Mouse (Mus musculus) heart, postnatal 36 days (tissue): ENCODE measurements around the gene Madd. TPM values are rescaled to one million over a fixed set of nuclear protein-coding genes. Genes with fewer than 3 reads are reported as not detected.

Experiments used
- DNase-seq, 2 experiments: peaks; one replicate each; pipeline ENCODE4 v3.0.0; 2021 to 2022
- intact Hi-C: fragments of 180-260 bp; cut with DNase I; formaldehyde crosslinking; loops from one replicate; pipeline ENCODE4 v1.15.1; 2025
- total RNA-seq, 2 experiments: library from RNA; stranded (reverse); gene quantifications; 2 replicates each; pipeline ENCODE4 v1.2.3; 2021

Madd gene
- total RNA-seq, result 1 to 10 TPM; 5.8 to 6.6 TPM

GRCm38 (mm10) chr2:91183711-91184405, at the start of gene Madd:
Gene Madd (minus strand): TSS chr2:91183837.
- intact Hi-C loops, result loop anchor here (2.0 kb wide), 1 partner anchor 19 kb away; the partner anchor contains the start of genes Acp2 and Nr1h3
- peak; percentile 49 to 57 for DNase-seq

- intact Hi-C loops, result no loop called here
- no peak for DNase-seq
These were observed 46.1 kb upstream of the Madd start for GRCm38 (mm10) chr2:91229735-91230134.

GRCm38 (mm10) chr2:91223614-91224013, 40.0 kb upstream of the Madd start:
- DNase-seq, result no peak
- intact Hi-C loops, result no loop called here

- no peak for DNase-seq
- intact Hi-C loops, result no loop called here
These were observed 36.9 kb upstream of the Madd start for GRCm38 (mm10) chr2:91220501-91220900.

- intact Hi-C loops, result no loop called here
- no peak for DNase-seq
These were observed 33.4 kb upstream of the Madd start for GRCm38 (mm10) chr2:91217032-91217431.

GRCm38 (mm10) chr2:91213311-91213710, 29.7 kb upstream of the Madd start:
- intact Hi-C loops, result no loop called here
- no peak for DNase-seq

- DNase-seq, result peak in 1 of 2 experiments; percentile 44
- intact Hi-C loops, result no loop called here
These were observed 22.7 kb upstream of the Madd start for GRCm38 (mm10) chr2:91206254-91206775.

- intact Hi-C loops, result loop anchor here (1.0 to 5.0 kb wide), 4 partner anchors 20 to 301 kb away; partner anchors contain the start of genes Ddb2, Kbtbd4, Madd and Ndufs3
- DNase-seq, result no peak
These were observed 19.5 kb upstream of the Madd start for GRCm38 (mm10) chr2:91202972-91203656.

GRCm38 (mm10) chr2:91202222-91202971, 18.8 kb upstream of the Madd start, which contains the start of the genes Nr1h3 and Acp2:
Gene Nr1h3 (minus strand): TSS chr2:91202834.
Gene Acp2 (plus strand): TSS chr2:91202885.
- intact Hi-C loops, result loop anchor here (1.0 to 5.0 kb wide), 4 partner anchors 20 to 300 kb away; partner anchors contain the start of genes Ddb2, Kbtbd4, Madd and Ndufs3
- DNase-seq, result peak; percentile 93 to 97

- intact Hi-C loops, result no loop called here
- DNase-seq, result no peak
These were observed 15.3 kb upstream of the Madd start for GRCm38 (mm10) chr2:91198888-91199287.

- intact Hi-C loops, result no loop called here
- DNase-seq, result peak; percentile 41 to 53
These were observed 13.0 kb upstream of the Madd start for GRCm38 (mm10) chr2:91196577-91197001.

GRCm38 (mm10) chr2:91194624-91195332, 11.1 kb upstream of the Madd start:
- intact Hi-C loops, result loop anchor here (1.0 to 5.0 kb wide), 2 partner anchors 73 to 79 kb away; no protein-coding TSS in a partner anchor

GRCm38 (mm10) chr2:91190501-91190900, 6.9 kb upstream of the Madd start:
- DNase-seq, result no peak
- intact Hi-C loops, result loop anchor here (5.0 kb wide), 1 partner anchor 77 kb away; no protein-coding TSS in a partner anchor

More at GRCm38 (mm10) chr2:91194624-91195332, 11.1 kb upstream of the Madd start:
- DNase-seq, result peak; percentile 85 to 87

GRCm38 (mm10) chr2:91187431-91187830, 3.8 kb upstream of the Madd start:
- intact Hi-C loops, result no loop called here
- no peak for DNase-seq

GRCm38 (mm10) chr2:91186208-91186607, 2.6 kb upstream of the Madd start:
- DNase-seq, result no peak
- intact Hi-C loops, result no loop called here

GRCm38 (mm10) chr2:91183148-91183513, 506 bp downstream of the Madd start:
- intact Hi-C loops, result loop anchor here (2.0 kb wide), 1 partner anchor 20 kb away; the partner anchor contains the start of genes Acp2 and Nr1h3
- DNase-seq, result peak; percentile 87

GRCm38 (mm10) chr2:91182405-91183147, 1.1 kb downstream of the Madd start:
- DNase-seq, result peak; percentile 62 to 66
- intact Hi-C loops, result loop anchor here (2.0 kb wide), 1 partner anchor 20 kb away; the partner anchor contains the start of genes Acp2 and Nr1h3

- intact Hi-C loops, result loop anchor here (2.0 kb wide), 1 partner anchor 21 kb away; the partner anchor contains the start of genes Acp2 and Nr1h3
- DNase-seq, result no peak
These were observed 1.6 kb downstream of the Madd start for GRCm38 (mm10) chr2:91182016-91182404.

GRCm38 (mm10) chr2:91180706-91181105, 2.9 kb downstream of the Madd start:
- intact Hi-C loops, result no loop called here
- no peak for DNase-seq
